Mouse (Mus musculus): ENCODE results near the gene Ankrd40.

Ankrd40 gene

GRCm38 (mm10) chr11:94339732-94340585 is 12.2 kb downstream of the Ankrd40 start:
- TF ChIP-seq GATA4 (IDR thresholded peaks at IDR 0.05; ENCODE audit: insufficient replicate concordance, low read length), result no peak

- TF ChIP-seq GATA4 (IDR thresholded peaks at IDR 0.05; ENCODE audit: insufficient replicate concordance, low read length), result no peak
Observed at GRCm38 (mm10) chr11:94340948-94341933, 13.4 kb downstream of the Ankrd40 start.

GRCm38 (mm10) chr11:94342114-94342905 is 14.5 kb downstream of the Ankrd40 start:
- TF ChIP-seq GATA4 (IDR thresholded peaks at IDR 0.05; ENCODE audit: insufficient replicate concordance, low read length), result no peak

- no peak for TF ChIP-seq GATA4 (IDR thresholded peaks at IDR 0.05; ENCODE audit: insufficient replicate concordance, low read length)
Observed at GRCm38 (mm10) chr11:94343955-94344358, 16.2 kb downstream of the Ankrd40 start.

GRCm38 (mm10) chr11:94344470-94344869 is 16.7 kb downstream of the Ankrd40 start:
- no peak for TF ChIP-seq GATA4 (IDR thresholded peaks at IDR 0.05; ENCODE audit: insufficient replicate concordance, low read length)

- no peak for TF ChIP-seq GATA4 (IDR thresholded peaks at IDR 0.05; ENCODE audit: insufficient replicate concordance, low read length)
Observed at GRCm38 (mm10) chr11:94345926-94346325, 18.1 kb downstream of the Ankrd40 start.

- no peak for TF ChIP-seq GATA4 (IDR thresholded peaks at IDR 0.05; ENCODE audit: insufficient replicate concordance, low read length)
Observed at GRCm38 (mm10) chr11:94346611-94347010, 18.8 kb downstream of the Ankrd40 start.

- TF ChIP-seq GATA4 (IDR thresholded peaks at IDR 0.05; ENCODE audit: insufficient replicate concordance, low read length), result 0 out of 2 replicates have a peak, but pooled peaks have one; percentile 15
Observed at GRCm38 (mm10) chr11:94347063-94347575, 19.3 kb downstream of the Ankrd40 start.

- TF ChIP-seq GATA4 (IDR thresholded peaks at IDR 0.05; ENCODE audit: insufficient replicate concordance, low read length), result no peak
Observed at GRCm38 (mm10) chr11:94349839-94350238, 22.0 kb downstream of the Ankrd40 start.

- TF ChIP-seq GATA4 (IDR thresholded peaks at IDR 0.05; ENCODE audit: insufficient replicate concordance, low read length), result no peak
Observed at GRCm38 (mm10) chr11:94350337-94350736, 22.5 kb downstream of the Ankrd40 start.

GRCm38 (mm10) chr11:94351094-94351493 is 23.3 kb downstream of the Ankrd40 start:
- no peak for TF ChIP-seq GATA4 (IDR thresholded peaks at IDR 0.05; ENCODE audit: insufficient replicate concordance, low read length)

- TF ChIP-seq GATA4 (IDR thresholded peaks at IDR 0.05; ENCODE audit: insufficient replicate concordance, low read length), result no peak
Observed at GRCm38 (mm10) chr11:94355521-94356217, 27.9 kb downstream of the Ankrd40 start.

GRCm38 (mm10) chr11:94359168-94359567 is 31.4 kb downstream of the Ankrd40 start:
- TF ChIP-seq GATA4 (IDR thresholded peaks at IDR 0.05; ENCODE audit: insufficient replicate concordance, low read length), result no peak

All from liver, adult (tissue).